Mouse (Mus musculus) CD4-positive naive resting alpha-beta T cell, adult 76 days (primary cell): ENCODE data around the gene Jade1. TPM values are rescaled to one million over a fixed set of nuclear protein-coding genes. Genes with fewer than 3 reads are reported as not detected.

Source experiments
- total RNA-seq: library from RNA; stranded (reverse); gene quantifications from one replicate; pipeline ENCODE4 v1.2.4, GENCODE M21; 2023

Gene Jade1
- 48.7 TPM for total RNA-seq

GRCm38 (mm10) chr3:41555491-41556381, at the start of gene Jade1:
Gene Jade1 (plus strand): TSS chr3:41555731.

Other genes with a start within 250 kb of the Jade1 start
- 12.5 TPM for gene Sclt1, start 186.8 kb downstream of the Jade1 start, total RNA-seq
- 12.3 TPM for gene D3Ertd751e, start 186.9 kb downstream of the Jade1 start, total RNA-seq